Mouse (Mus musculus) left cerebral cortex, postnatal 36 days (tissue): ENCODE measurements around the gene Vwa3b. TPM values are rescaled to one million over a fixed set of nuclear protein-coding genes. Genes with fewer than 3 reads are reported as not detected.
A peak's percentile ranks its signal among the peaks of the same experiment; 100 is the strongest.
"Not testable (repeated sequence)": the region's sequence is repeated elsewhere in the genome, so short reads cannot be mapped to it uniquely, and the experiment has no call there.

ENCODE experiments used
- DNase-seq, 2 experiments: peaks; one replicate each; pipeline ENCODE4 v3.0.0; 2021 to 2022; ENCODE audit warnings: low spot score in 2 of 2, mixed read lengths in 1 of 2
- intact Hi-C: fragments of 180-260 bp; cut with DNase I; formaldehyde crosslinking; loops from one replicate; pipeline ENCODE4 v1.15.1; 2025
- total RNA-seq, 2 experiments: library from RNA; stranded (reverse); gene quantifications; 2 replicates each; pipeline ENCODE4 v1.2.3; 2021

Vwa3b gene
- total RNA-seq, 2 experiments from 2014 or later: 2.4 to 3.9 TPM

- DNase-seq, intact Hi-C loops: not testable (repeated sequence)
Observed at GRCm38 (mm10) chr1:37006529-37006928, 19.9 kb upstream of the Vwa3b start.

- DNase-seq: peak; percentile 7 to 10
- intact Hi-C loops: no loop called here
Observed at GRCm38 (mm10) chr1:37009880-37010279, 16.5 kb upstream of the Vwa3b start.

- intact Hi-C loops: no loop called here
- DNase-seq: no peak
Observed at GRCm38 (mm10) chr1:37011626-37012209, 14.7 kb upstream of the Vwa3b start.

- DNase-seq: no peak
- intact Hi-C loops: no loop called here
Observed at GRCm38 (mm10) chr1:37013006-37013405, 13.4 kb upstream of the Vwa3b start.

GRCm38 (mm10) chr1:37013687-37014086 is 12.7 kb upstream of the Vwa3b start:
- intact Hi-C loops: no loop called here
- no peak for DNase-seq

GRCm38 (mm10) chr1:37019017-37019416 is 7.4 kb upstream of the Vwa3b start:
- intact Hi-C loops: no loop called here
- no peak for DNase-seq

- intact Hi-C loops: no loop called here
Observed at GRCm38 (mm10) chr1:37022704-37023103, 3.7 kb upstream of the Vwa3b start.

GRCm38 (mm10) chr1:37024736-37025135 is 1.7 kb upstream of the Vwa3b start:
- intact Hi-C loops: no loop called here
- DNase-seq: no peak

More at GRCm38 (mm10) chr1:37022704-37023103, 3.7 kb upstream of the Vwa3b start:
- DNase-seq: no peak

- intact Hi-C loops: no loop called here
- DNase-seq: no peak
Observed at GRCm38 (mm10) chr1:37025376-37025775, 1.0 kb upstream of the Vwa3b start.

GRCm38 (mm10) chr1:37026866-37027265 is 470 bp downstream of the Vwa3b start:
- DNase-seq: no peak
- intact Hi-C loops: no loop called here

- DNase-seq: no peak
- intact Hi-C loops: no loop called here
Observed at GRCm38 (mm10) chr1:37028439-37029153, 2.2 kb downstream of the Vwa3b start.

- intact Hi-C loops: no loop called here
Observed at GRCm38 (mm10) chr1:37029154-37029907, 2.9 kb downstream of the Vwa3b start.

GRCm38 (mm10) chr1:37029942-37030341 is 3.5 kb downstream of the Vwa3b start:
- intact Hi-C loops: no loop called here
- DNase-seq: no peak

More at GRCm38 (mm10) chr1:37029154-37029907, 2.9 kb downstream of the Vwa3b start:
- DNase-seq: peak; percentile 43 to 47

GRCm38 (mm10) chr1:37030693-37031092 is 4.3 kb downstream of the Vwa3b start:
- DNase-seq: no peak
- intact Hi-C loops: no loop called here

GRCm38 (mm10) chr1:37035879-37036278 is 9.5 kb downstream of the Vwa3b start:
- intact Hi-C loops: no loop called here
- no peak for DNase-seq

GRCm38 (mm10) chr1:37041126-37041525 is 14.7 kb downstream of the Vwa3b start:
- DNase-seq: no peak
- intact Hi-C loops: no loop called here

GRCm38 (mm10) chr1:37041856-37042255 is 15.5 kb downstream of the Vwa3b start:
- DNase-seq: no peak
- intact Hi-C loops: no loop called here

- DNase-seq: no peak
- intact Hi-C loops: no loop called here
Observed at GRCm38 (mm10) chr1:37042769-37043168, 16.4 kb downstream of the Vwa3b start.

- no peak for DNase-seq
- intact Hi-C loops: no loop called here
Observed at GRCm38 (mm10) chr1:37043196-37043595, 16.8 kb downstream of the Vwa3b start.

- DNase-seq: no peak
- intact Hi-C loops: no loop called here
Observed at GRCm38 (mm10) chr1:37045472-37045871, 19.1 kb downstream of the Vwa3b start.

- DNase-seq: no peak
- intact Hi-C loops: no loop called here
Observed at GRCm38 (mm10) chr1:37049159-37049558, 22.8 kb downstream of the Vwa3b start.
